Mouse (Mus musculus): ENCODE results near the gene Nin. TPM values are rescaled to one million over a fixed set of nuclear protein-coding genes. Genes with fewer than 3 reads are reported as not detected.
A peak's percentile ranks its signal among the peaks of the same experiment; 100 is the strongest.

Nin gene
- total RNA-seq, 2 experiments from 2014 or later, result 36.7 to 39.8 TPM

GRCm38 (mm10) chr12:70023580-70023979, 89.9 kb downstream of the Nin start:
- no peak for DNase-seq (ENCODE audit: low spot score in 2 of 2)

- DNase-seq (ENCODE audit: low spot score in 2 of 2), result no peak
Observed at GRCm38 (mm10) chr12:70018153-70018552, 95.4 kb downstream of the Nin start.

- DNase-seq (ENCODE audit: low spot score in 2 of 2), result no peak
Observed at GRCm38 (mm10) chr12:70015936-70016335, 97.6 kb downstream of the Nin start.

GRCm38 (mm10) chr12:70011681-70012080, 101.8 kb downstream of the Nin start:
- no peak for DNase-seq (ENCODE audit: low spot score in 2 of 2)

- DNase-seq (ENCODE audit: low spot score in 2 of 2), result no peak
Observed at GRCm38 (mm10) chr12:70010356-70010755, 103.2 kb downstream of the Nin start.

DNA sequence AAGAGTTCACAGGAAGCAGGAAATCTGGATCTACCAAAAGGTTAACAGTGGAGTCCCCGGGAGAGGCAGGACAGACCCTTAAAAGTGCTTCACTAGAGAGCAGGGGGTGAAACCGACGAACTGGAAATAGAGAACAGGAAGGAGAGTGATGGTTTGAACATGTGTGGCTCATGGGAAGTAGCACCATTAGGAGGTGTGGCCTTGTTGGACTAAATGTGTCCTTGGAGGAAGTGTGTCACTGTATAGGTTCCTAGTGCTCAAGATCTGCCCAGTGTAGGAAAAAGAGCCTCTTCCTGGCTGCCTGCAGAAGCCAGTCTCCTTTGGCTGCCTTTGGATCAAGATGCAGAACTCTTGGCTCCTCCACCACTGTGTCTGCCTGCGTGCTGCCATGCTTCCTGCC, 108.4 kb downstream of the Nin start:
- DNase-seq (ENCODE audit: low spot score in 2 of 2), result no peak

GRCm38 (mm10) chr12:69998186-69998983, 115.1 kb downstream of the Nin start:
- no peak for DNase-seq (ENCODE audit: low spot score in 2 of 2)

- no peak for DNase-seq (ENCODE audit: low spot score in 2 of 2)
Observed at GRCm38 (mm10) chr12:69995382-69995781, 118.1 kb downstream of the Nin start.

DNA sequence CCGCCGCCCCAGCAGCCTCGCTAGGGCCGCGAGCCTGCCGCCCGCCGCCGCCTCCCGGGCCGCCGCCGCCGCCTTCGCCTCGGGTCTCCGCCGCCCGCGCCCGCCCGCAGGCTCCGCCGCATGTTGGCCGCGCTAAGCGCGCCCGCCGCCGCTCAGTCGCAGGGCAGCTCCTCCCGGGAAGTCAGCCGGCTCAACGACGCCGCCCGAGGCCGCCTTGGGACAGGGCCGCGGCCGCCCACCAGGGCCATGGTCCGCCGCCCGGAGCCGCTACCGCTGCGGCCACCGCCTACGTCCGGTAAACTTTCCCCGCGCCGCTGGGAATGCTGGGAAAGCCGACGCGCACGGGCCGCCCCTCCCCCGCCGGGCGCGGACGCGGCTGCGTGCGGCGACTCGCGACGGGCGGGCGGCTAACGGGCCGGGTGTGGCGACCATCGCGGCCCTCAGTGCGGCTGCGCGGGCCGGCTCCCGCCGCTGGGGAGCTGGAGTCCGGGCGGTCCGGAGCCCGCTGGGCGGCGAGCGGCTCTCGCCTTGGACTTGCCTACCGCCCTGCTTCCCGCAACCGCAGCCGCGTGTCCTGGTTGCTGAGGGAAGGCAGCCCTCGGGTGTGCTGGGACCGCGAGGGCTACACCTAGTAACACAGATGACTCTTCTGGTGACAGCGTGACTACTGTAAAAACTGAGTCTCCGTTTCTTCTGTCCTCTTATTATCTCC, 126.6 kb downstream of the Nin start, which contains the start of gene Sav1:
TSS of gene Sav1 (minus strand) at position 217 of the 712 bp plus-strand sequence.
- peak; percentile 82 to 89 for DNase-seq (ENCODE audit: low spot score in 2 of 2)

DNA sequence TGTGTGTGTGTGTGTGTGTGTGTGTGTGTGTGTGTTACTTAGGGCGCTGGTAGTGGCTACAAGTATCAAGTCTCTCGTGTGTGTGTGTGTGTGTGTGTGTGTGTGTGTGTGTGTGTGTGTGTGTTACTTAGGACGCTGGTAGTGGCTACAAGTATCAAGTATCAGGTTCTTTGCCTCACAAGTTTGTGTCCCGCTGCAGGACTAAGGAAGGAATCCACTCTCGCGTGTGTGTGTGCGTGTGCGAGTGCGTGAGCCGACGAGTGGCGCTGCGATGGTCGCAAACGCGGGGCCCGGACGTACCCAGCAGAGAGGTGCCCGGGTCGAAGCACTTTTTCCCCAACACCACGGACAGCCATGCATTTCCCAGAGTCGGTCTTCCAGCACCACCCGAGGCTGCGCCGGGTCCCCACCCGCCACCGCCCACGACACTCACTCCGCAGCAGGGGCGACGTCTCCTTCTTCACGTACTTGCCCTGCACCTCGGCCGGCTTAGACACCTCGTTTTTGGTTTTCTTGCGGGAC, 127.2 kb downstream of the Nin start:
- DNase-seq (ENCODE audit: low spot score in 2 of 2), result peak; percentile 52 to 56

GRCm38 (mm10) chr12:69985546-69985945, 128.0 kb downstream of the Nin start:
- no peak for DNase-seq (ENCODE audit: low spot score in 2 of 2)

DNA sequence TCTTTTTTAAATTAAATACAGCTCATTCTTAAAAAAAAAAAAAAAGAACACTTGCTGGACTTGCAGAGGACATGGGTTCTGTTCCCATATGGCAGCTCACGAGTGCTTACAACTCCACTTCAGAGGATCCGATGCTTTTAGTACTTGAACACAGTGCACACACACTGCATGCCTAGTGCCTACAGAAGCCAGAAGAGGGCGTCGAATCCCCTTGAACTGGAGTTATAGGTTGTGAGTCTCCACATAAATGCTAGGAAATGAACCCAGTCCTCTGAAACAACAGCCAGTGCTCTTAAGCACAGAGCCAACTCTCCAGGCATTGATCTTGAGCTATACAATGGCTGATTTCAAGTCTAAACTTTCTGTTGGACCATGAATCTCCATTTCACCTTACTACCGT, 130.6 kb downstream of the Nin start:
- no peak for DNase-seq (ENCODE audit: low spot score in 2 of 2)

DNA sequence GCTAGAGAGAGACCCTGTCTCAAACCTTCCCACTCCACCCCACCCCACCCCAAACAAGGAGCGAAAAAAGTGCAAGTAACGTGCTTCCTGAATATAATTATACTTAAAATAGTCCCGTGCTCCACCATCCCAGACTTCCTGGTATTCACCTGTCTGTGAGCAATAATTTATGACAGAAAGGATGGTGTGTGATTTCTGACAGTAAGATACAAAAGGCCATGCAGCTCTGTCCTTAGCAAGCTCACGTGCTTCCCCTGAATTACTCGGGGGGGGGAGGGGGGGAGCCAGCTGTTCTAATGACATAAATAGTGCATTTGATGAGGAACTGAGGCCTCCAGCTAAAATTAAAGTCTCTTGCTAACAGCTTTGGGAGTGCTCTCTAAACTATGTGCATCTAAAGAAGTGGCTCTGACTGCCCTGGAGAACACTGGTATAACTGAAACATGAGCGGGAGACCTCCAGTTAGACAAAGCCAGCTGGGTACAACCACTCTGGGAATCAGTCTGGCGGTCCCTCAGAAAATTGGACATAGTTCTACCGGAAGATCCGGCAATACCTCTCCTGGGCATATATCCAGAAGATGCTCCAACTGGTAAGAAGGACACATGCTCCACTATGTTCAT, 136.0 kb downstream of the Nin start:
- no peak for DNase-seq (ENCODE audit: low spot score in 2 of 2)

GRCm38 (mm10) chr12:69976688-69977087, 136.8 kb downstream of the Nin start:
- no peak for DNase-seq (ENCODE audit: low spot score in 2 of 2)

DNA sequence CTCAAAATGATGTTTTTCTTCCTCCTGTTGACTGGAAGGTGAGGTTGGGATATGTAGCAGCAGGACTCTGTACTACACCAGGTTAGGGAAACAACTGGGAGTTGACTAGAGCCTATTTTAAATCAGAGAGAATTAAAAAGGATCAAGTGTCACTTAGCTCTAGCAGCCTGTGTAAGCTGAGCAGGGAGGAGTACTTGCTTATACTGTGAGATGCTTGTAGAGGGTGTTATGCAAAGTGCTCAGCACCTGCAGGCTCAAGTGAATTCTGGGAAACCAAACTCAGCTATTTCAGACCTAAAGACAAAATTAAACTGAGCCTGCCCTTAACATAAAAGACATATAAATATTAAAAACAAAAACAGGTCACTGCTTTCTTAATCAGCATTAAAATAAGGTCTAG, 139.9 kb downstream of the Nin start:
- no peak for DNase-seq (ENCODE audit: low spot score in 2 of 2)

DNA sequence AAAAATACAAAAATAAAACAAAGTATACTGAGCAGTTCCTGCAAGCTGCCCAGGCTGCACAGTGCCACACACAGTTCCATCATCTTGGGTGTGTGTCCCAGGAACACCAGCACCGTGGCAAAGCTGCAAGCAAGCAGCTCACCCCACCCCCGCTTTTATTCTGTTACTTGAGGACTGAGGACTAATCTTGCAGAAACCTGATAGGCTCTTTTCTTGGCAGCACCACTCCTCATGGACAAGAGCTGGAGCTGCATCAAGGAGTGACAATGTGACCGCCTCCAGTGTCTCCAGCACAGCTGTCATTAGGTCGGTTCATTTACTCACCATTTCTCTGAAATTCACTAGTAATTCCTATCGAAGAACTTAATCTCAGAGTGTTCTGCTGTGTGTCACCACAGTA, 145.4 kb downstream of the Nin start:
- peak in 1 of 2 experiments; percentile 20 for DNase-seq (ENCODE audit: low spot score in 2 of 2)

GRCm38 (mm10) chr12:69967112-69967511, 146.4 kb downstream of the Nin start:
- DNase-seq (ENCODE audit: low spot score in 2 of 2), result no peak

- DNase-seq (ENCODE audit: low spot score in 2 of 2), result no peak
Observed at GRCm38 (mm10) chr12:69966071-69966470, 147.4 kb downstream of the Nin start.

GRCm38 (mm10) chr12:69965644-69966043, 147.9 kb downstream of the Nin start:
- no peak for DNase-seq (ENCODE audit: low spot score in 2 of 2)

- no peak for DNase-seq (ENCODE audit: low spot score in 2 of 2)
Observed at GRCm38 (mm10) chr12:69963141-69963540, 150.4 kb downstream of the Nin start.

DNA sequence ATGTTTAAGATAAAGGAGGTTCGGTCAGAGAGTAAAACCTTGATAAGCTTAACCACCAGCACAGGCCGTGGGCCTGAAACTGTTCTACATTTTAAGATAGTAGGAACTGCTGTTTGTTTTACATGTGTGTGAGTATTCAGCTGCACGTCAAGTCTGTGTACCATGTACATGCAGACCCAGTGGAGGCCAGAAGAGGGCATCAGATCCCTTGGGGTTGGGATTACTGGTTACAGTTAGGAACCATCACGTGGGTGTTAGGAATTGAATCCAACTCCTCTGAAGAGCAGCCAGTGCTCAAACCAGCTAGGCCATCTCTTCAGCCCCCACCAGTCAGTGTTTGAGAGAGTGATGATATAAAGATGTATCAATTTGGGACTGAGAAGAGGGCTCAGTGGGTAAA, 151.0 kb downstream of the Nin start:
- DNase-seq (ENCODE audit: low spot score in 2 of 2), result peak; percentile 23 to 36
